Mouse (Mus musculus) adrenal gland, postnatal 36 days (tissue): ENCODE results near the gene Fggy. TPM values are rescaled to one million over a fixed set of nuclear protein-coding genes. Genes with fewer than 3 reads are reported as not detected.
A peak's percentile ranks its signal among the peaks of the same experiment; 100 is the strongest.

Experiments
- DNase-seq, 2 experiments: peaks; one replicate each; pipeline ENCODE4 v3.0.0; 2021; ENCODE audit warnings: mixed read lengths in 1 of 2
- total RNA-seq, 2 experiments: library from RNA; stranded (reverse); gene quantifications; 2 replicates each; pipeline ENCODE4 v1.2.3; 2021

The Fggy gene
- total RNA-seq, 2 experiments from 2014 or later = 39.7 to 68.0 TPM

DNA sequence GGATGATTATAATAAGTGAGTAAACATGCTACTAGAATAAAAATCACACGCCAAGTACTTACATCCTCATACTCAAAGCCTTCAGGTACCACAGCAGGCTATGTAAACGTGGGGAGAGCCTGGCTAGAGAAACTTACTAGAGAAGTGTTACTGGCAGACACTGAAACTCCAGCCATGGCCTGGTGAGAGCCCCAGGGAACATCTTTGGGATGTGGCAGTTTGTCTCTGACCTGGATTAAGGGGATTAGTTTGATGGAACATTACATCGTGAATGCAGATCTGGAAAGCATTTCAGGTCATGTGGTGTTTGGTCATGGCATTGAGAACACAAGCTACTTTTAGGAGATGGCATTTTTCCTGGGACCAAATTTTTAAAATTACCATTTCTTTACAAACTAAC is 303.3 kb downstream of the Fggy start:
- no peak for DNase-seq

DNA sequence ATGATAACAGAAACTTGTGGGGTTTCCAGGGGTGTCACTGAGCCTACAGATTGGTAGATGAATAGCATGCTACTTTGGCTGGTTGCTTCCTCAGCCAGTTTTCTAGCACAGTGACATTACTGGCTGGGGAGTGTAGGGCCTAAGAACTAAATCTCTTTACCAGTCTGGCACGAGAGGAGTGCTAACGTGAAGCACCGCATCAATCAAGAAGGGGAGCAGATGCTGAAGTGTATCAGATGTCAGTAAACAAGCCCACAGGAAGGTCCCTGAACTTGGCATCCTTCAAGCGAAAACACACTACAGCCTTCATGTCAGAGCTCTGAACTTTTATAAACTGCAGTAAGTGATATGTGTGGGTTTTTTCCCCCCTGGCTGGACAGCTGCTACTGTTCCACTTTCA is 303.8 kb downstream of the Fggy start:
- no peak for DNase-seq

DNA sequence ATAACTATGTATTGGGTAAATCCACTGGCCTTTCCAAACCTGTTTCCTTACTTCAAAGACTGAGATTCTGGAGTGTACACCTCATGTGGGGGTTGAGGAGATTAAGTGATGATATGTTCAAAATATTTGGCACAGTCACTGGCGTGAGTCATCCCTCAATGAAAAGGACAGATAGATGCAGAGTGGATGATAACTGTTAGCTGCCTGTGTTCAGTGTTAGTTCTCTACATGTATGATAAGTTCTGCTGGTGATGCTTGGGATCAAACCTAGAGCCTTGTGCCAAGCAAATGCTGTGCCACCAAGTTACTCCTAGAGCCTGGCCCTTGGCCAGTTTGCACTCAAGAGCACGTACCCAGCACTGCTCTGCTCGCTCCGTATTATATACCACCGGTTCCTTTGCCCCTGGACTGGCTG is 304.4 kb downstream of the Fggy start:
- peak; percentile 50 to 63 for DNase-seq

DNA sequence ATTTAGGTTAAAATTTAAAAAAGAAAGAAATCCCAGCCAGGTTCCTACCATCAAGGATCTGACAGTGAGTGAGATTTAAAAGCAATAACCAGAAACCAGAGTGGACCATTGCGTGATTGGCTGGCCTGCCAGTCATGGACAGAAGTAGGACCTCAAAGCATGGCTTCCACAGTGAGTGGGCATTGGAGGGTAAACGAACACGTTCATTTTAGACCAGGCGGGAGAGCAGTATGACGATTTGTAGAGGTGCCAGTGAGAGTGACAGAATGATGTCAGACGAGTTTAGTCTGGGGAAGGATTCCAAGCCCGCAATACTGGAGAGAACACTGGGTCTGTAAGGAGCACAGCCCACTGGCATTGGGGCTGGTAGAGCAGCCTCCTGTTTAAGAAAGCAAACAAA is 305.0 kb downstream of the Fggy start:
- DNase-seq = no peak

DNA sequence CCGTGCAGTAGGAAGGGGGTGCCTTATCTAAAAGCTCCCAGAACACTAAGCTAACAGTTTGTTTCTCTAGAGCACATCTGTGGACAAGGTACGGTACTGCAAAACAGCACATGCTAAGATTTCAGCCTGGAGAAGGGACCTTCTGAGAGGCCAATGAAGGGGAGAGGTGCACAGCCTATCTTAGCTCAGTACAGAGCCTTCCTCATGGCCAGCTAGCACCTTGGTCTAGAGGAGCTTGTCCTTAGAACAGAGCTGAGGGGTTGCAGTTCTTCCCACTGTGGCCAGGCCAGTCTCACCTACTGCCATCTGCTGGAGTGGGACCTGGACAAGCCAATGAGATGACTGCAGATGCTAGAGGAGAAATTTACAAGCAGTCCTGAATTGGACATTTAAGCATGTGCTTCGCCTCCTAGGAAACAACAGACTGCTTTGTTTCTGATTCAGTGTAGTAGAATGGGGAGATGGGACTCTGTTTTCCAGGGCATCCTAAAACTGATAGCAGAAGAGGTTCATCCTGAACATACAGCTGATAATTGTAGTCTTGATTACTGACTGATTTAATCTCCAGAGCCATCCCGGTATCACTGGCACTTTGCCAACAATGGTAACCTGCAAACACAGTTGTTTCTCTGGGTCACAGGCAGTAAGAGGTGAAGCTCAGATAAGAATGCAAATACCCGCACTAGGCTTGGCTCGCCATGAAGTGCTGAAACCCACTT is 305.6 kb downstream of the Fggy start:
- DNase-seq = no peak

DNA sequence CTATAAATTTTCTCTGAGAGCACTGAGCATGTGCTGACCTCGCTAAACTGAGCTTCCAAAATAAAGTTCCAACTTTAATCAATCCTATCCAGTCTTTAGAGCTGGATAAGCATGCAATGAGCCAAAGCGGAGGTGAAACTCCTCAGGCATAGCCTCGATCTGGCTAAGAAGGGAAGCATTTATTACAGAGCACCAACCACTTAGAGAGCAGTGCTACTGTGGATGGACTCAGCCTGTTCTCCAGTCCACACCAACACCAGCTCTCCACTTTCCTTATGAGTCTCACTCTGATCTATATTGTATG is 306.1 kb downstream of the Fggy start:
- no peak for DNase-seq

DNA sequence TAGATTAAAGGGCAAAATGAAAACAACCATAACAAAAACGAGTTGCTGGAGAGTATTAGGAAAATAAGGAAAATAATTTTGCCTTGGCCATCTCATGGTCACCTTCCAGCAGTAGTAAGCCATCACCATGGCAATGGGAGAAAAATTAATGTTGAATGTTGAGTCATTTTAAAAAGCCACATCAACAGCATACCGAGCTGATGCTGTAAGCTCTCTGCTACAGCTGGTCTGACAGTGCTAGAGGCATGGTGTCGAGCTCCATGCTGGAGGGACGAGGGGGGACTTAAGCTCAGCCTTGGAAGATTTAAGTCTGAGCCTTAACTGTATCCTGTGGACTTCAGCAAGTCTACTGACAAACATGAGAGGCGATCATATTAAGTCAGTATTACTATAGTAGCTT is 307.9 kb downstream of the Fggy start:
- peak; percentile 33 to 46 for DNase-seq

DNA sequence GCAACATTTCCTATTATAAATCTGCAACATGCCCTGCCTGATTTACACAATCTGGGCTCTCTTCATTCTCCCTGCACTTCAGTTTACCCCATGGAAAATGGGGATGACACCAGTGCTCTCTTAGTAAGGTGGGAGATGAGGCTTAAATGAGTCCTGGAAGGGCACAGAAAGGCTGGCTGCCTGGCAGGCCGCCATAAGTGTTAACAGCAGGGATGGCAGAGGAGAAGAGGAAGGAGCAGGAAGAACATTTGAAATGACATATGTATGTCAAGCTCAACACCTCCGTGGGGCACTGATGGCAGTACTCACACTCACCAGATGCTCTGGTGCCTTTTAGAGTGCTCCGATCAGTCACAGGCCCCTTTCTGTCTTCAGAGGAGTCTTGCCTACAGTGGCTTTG is 308.6 kb downstream of the Fggy start:
- DNase-seq = peak in 1 of 2 experiments; percentile 31

DNA sequence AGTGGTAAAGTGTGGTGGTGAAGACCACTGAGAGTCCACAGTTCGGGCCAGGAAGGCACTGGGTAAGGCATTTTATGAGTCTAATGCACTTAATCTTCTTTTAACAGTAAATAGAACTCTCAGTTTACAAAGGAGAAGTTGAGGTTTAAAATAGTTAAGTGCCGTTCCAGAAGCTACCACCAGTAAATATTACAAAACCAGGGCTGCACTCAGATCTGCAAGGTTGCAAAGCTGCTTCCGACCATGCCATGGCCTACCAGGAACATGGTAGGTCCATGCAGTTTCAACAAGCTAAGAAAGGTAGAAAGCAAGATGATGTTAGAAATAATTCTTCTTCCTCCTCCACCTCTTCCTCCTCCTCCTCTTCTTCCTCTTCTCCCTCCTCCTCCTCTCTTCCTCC is 309.8 kb downstream of the Fggy start:
- DNase-seq = no peak

DNA sequence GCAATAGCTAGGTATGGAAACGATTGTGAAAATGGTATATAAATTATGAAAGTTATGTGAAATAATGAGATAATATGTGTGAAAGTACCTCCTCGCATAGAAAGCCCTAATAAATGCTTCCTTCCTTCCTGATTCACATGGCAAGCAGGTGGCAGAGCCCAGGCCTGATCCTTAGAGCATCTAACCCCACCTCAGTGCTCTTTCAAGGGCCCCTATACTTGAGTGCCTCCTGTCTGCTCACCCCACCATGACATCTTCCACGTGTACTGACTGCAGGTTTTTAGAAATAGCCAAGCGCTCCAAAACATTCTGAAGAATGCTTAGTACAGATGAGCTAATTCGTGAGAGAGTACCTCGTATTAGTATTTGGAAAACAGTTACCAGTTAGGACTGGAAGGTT is 311.0 kb downstream of the Fggy start:
- DNase-seq = no peak

DNA sequence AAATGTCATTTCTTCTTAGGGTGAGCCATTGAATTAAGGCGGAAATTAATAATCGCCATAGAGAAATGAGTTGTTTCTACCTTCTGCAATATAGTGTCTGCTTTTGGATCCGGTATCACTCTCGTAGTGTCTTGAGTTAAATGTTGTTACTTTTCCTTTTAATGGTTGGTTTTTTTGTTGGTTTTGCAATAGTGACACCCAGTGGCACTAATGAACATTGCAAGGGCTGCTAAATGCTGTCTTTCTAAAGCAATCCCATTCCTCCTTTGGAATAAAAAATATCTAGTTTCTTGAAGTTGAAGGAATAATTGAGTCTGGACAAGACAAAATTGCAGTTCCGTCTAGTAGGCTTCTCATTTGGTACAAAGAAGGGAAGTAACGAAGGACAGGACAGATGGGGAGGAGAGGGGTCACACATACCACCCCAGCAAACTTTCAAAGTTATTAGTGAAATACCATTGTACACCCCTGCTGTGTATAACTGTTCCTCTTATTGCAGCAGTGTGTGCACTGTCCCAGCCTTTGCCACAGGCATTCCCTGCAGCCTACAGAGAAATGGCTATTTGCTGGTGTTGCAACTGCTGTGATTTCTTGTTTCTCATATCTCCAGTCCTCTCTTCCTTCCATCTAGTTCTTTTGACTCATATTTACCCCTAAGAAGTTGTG is 314.0 kb downstream of the Fggy start:
- peak; percentile 50 to 63 for DNase-seq

DNA sequence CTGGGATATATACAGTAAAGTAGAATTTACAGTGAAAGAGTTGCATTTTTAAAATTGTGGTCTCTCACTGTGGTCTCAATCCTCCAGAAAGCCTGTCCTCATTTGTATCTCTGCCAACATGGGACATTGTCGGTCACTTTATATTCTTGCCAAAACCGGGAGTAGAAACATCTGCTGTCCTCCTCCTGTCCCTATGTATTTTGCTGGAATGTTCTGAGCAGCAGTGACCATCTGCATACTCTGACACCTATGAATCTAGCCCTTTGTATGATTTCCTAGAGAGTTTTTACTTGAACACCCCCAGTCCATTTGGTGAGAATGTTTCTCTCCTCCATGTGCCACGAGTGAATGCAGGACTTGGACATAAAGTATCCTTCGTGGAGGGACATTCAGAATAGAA is 318.6 kb downstream of the Fggy start:
- no peak for DNase-seq

DNA sequence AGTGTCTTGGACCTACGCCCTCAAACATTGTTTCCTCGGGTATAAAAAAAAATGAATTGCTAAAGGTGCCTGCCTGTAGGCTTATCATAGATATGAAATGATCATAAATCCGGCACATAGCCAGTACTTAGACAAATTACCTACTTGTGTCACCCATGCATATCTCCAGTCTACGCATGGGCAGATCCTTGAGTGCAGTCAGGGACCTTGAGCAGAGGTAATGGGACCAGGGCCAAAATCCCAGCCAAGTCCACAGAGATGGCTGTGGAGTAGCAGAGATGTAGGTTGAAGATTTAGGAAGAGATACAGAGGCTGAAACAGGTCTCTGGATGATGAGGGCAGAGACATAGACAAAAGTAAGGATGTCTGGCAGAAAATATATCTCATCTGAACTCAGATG is 320.1 kb downstream of the Fggy start:
- DNase-seq = peak; percentile 67 to 70

DNA sequence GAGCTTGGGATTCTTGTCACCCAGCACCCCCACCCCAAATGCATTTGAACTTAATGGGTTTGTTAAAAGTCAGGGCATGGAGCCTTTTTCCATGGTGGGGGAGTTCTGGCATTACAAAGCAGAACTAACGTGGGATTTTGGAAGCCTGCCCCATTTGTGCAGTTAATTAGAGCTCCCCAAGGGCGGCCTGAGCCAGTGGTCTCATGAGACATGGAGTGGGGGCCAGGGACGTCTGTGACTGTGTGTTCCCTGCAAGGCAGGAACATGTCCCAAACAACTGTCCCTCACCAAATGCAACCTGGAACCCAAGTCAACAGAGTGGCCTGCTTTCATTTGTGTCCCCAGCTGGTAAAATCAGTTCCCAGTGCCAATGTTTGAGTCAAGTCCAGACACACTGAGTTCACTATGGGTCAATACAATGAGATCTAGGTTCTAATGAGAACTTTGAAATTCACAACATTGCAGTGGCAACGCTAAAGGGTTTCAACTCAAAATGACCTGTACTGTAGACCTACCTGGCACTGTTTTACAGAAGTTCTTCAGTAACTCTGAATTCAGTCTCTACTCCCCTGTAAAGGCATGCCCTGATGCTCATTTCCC is 324.5 kb downstream of the Fggy start:
- DNase-seq = no peak

DNA sequence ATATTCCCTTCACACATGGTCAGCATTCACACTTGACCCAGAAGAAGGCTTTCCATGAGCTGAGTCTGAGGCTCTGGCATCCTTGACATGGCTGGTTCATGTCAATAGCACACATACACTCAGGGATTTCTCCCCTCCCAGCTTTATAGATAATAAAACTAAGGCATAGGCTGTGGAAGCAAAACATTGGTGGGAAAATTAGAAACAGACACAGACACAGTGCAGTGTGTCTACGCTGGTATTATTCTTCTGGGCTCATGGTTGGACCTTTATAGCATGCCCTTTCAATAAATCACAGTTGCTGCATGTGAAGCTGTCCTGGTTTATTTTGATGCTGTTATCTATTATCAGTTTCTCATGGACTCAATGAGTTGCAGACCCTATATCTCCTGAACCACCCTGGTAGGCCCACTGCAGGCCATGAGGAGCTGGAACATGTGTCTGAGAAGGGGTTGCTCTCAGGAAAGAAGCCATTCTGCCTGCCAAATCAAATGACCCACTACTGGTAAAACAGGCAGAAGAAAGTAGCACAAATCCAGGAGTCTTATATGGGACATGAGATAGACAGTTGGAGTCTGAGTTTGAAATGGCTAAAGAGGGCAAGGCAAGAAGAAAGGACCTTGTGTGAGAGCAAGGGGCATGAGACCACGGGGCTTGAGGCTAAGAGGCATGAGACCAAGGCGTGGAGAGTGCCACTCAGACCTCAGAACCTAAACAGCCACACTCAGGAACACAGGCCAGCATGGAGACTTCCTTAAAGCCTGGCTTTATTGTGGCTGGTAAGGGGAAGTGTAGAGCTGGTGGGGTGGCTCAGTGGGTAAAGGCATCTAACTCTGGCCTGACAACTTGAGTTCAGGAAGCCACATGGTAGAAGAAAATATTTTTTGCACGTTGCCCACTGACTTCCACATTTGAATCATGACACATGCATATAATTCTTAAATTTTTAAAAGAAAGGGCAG is 327.2 kb downstream of the Fggy start:
- DNase-seq = no peak

DNA sequence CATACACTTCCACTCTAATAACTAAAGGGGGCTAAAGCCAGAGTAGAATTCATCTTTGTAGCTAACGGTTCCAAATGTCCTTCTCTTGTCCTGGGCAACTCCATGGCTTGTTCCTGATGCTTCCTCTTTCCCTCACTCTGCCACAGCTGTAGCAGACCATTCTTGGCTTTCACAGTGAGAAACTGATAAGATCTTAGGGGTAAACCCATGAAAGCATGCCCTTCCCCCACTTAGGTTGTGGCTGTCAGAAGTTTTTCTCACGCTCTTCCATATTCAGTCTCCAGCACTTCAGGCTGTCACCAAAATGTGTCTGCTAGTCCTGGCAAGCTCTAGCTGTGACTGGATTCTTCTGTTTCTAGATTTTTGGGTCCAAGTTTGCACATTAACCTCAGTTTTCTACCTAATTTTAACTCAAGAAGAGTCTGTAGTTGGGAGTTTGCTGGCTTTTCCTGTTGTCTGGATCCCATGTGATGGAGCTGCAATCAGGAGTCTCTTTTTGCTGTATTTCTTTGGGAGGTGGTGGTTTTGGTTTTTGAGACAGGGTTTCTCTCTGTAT is 338.0 kb downstream of the Fggy start:
- no peak for DNase-seq

DNA sequence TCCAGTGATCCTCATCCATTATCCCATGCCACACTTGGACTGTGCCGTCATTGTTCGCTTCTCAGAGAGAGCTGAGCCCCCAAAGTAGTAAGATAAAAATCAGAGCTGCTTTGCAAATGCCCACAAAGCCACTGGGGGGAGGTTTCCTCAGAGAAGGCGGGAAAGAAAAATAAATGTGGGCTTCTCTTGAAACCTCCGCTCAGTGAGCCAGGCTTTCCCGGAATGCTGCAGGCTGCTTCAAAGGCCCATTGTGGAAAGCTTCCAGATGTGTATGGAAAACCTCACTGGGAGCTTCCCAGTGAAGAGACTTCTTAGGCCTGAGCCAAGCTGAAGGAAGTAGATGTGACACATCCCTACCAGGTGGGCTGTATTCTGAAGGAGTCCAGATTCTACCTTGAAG is 339.3 kb downstream of the Fggy start:
- DNase-seq = no peak

DNA sequence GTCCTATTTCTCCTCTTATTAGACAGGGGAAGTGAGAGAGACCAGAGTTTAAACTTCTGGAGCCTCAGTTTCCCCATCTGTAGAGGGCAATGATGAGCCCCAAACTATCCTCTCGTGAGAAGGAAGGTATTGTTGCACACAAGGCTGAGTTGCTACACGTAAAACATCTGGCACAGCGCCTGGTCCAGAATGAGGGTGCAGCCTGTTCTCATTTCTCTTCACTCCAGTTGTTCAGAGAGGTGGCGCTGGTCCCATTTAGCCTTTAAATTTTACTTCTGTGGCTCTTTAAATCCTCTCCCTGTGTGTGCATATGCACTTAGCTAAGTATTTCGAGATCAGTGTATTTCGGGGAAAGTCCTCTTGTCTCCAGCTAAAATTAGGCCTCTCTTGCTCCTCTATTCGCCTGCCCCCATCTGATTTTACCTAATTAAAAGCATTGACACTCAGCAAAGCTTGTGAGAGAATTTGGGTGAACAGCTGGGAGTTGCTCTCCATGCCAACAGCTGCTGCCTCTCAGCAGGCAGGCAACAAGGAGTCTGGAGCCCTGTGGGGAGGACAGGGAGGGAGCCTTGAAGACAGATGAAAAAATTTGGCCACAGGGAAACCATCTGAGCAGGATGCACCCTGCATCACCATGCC is 340.0 kb downstream of the Fggy start:
- DNase-seq = peak in 1 of 2 experiments; percentile 29

DNA sequence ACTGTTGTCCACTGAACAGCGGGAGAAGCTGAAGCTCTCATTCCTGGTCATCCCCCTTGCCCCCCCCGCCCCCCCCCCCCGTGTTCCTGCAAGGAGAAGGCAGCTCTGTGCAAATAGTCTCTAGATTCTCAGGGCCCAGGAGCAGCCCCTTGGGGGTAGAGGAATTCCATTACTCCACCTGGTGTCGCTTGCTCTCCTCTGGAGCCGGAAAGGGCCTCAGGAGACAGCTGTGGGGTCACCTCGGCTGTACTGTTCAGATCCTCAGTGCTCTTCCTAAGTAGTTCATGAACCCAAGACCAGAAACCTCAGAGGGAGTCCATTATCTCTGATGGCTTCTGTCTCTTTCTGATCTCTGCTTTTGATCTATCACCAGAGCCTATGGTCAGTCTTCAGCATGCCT is 341.4 kb downstream of the Fggy start:
- no peak for DNase-seq

DNA sequence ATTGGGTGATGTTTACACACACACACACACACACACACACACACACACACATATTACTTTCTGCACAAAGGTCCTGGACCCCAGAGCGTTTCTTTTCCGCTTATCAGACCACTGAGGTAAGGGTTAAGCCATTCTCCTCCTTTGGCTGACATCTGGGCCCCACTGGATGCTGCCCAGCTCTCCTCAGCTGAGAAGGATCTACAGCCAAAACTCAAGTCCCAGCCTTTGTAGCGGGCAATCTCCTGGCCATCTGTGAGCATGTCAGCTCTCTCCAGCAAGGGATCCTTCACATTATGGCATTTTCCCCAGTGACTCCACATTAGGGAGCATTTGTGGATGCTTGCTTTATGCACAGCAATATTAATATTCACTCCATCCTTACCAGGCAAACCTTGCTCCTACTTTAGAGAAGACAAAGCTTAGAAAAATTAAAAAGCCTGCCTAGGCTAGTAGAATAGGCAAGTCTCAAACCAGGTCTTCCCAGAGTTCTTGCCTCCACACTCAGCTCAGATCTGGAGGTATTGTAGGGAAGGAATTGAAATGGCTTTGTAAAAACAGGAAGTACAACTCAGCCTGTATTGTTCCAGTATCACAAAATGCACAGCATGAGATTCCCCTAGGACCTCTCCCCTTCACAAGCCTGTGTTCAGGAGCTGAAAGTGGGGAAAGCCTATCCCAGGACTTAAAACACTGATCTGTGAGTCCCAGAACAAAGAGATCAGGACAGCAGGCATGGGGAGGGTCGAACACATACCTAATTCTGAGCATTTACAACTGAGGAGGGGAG is 342.8 kb downstream of the Fggy start:
- DNase-seq = no peak

DNA sequence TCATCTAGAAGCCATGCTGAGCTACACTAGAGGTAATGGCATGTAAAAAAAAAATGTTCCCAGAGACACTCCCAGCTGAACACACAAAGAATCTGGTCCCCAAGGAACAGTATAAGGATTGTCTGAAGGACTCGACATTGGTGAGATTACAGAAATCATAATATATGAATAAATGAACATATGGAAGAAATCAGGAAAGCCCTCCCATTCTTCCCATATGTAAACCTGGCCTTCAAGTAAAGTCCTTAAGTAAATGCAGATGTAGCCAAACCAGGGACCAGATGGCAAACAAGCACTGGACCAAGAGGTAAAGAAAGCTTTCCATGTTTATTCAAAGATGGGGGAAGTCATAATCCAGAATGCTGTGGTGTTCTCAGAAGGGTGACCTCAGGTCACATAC is 343.5 kb downstream of the Fggy start:
- DNase-seq = no peak
